Mouse (Mus musculus) liver, embryonic 14.5 days (tissue): ENCODE results near the gene Mroh3.

Source experiments
- CTCF ChIP-seq: IDR thresholded peaks from 2 replicates; pipeline ENCODE4 v1.5.1; 2016; ENCODE audit warnings: antibody characterized with exemption, low read depth, control low read depth
- EP300 ChIP-seq: IDR thresholded peaks from 2 replicates; pipeline ENCODE4 v1.6.1; 2016; ENCODE audit warnings: antibody characterized with exemption, low read depth

DNA sequence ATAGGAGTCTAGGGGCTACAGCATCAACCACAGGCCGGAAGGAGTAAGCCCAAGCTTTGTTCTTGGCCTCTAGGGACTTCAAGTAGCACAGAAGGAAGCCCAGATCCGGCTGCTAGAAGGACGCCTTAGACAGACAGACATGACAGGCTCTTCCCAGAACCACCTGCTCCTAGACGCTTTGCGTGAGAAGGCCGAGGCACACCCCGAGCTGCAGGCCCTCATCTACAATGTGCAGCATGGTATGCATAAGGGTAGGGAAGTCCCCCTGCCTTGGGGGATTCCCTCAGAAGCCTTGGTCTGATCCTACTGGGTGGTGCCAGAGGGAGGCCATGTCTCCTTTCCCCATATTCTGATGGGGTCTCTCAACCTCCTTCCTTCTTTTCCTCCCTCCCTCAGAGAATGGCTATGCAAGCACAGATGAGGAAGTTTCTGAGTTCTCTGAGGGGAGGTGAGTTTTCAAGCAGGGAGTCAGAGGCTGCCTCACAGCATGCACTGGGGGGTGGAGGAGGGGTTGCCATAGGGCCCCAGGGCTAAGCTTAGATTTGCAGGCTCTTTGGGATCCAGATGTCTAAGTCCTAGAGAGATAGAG, 51.2 kb downstream of the Mroh3 start:
- TF ChIP-seq CTCF = no peak
- no peak for TF ChIP-seq EP300
